ENCODE assay signal across 12 mouse cellular contexts in genomic region chr1:134073061-134073564, GRCm38 (mm10). TPM values are rescaled to one million over a fixed set of nuclear protein-coding genes. Genes with fewer than 3 reads are reported as not detected.
DNase-seq lines count a peak whose midpoint lies in the region; ATAC-seq and TF ChIP-seq lines count a peak whose summit lies in the region.
"Had no signal": no experiment of that assay in that cellular context is flagged by ENCODE, and none has a peak within 500 bp of the region (broad histone marks: within the 10 kb centered on the region; RNA-seq: fewer than 3 reads in every experiment).

No protein-coding gene starts in this region.

- no peak for ATAC-seq in lung, postnatal 0 days
- no peak for ATAC-seq in forebrain, embryonic 13.5 days

- H3K9me3 ChIP-seq in lung, postnatal 0 days (ENCODE audit: low read length): no peaks in the 10 kb centered on the region
- H3K9me3 ChIP-seq in forebrain, embryonic 13.5 days (replicated peaks): no peaks in the 10 kb centered on the region

- H3K27me3 ChIP-seq in lung, postnatal 0 days (replicated peaks; ENCODE audit: insufficient read depth, low read length): no peaks in the 10 kb centered on the region
- H3K27me3 ChIP-seq in forebrain, embryonic 13.5 days: no peaks in the 10 kb centered on the region

- H3K4me2 ChIP-seq in lung, postnatal 0 days (replicated peaks; ENCODE audit: low read depth, low read length): peak overlapping the region; percentile 14; the same call in 1 of the 2 replicates
- peak overlapping the region; percentile 3; the same call in 1 of the 2 replicates for H3K4me2 ChIP-seq in forebrain, embryonic 13.5 days

- TF ChIP-seq CTCF in gastrocnemius, adult 2 months (IDR thresholded peaks at IDR 0.05): no peak
- no peak for TF ChIP-seq CTCF in lung, postnatal 0 days (IDR thresholded peaks at IDR 0.05)

- no peak for DNase-seq in gastrocnemius, adult 2 months
- DNase-seq in gastrocnemius, adult 8-10 months (ENCODE audit: low spot score in 2 of 2): no peak
- no peak for DNase-seq in lung, postnatal 0 days (ENCODE audit: low spot score)
- no peak for DNase-seq in lung, postnatal 36 days
- DNase-seq in naive thymus-derived CD4-positive, alpha-beta T cell, adult 2 months (ENCODE audit: low read depth): peak; percentile 17
- no peak for DNase-seq in testis, postnatal 14 days (ENCODE audit: low spot score)
- DNase-seq in embryo, embryonic 11 days: no peak
- DNase-seq: cerebellum, postnatal 10 days; gastrocnemius, postnatal 10 days; right cerebral cortex, adult 18-20 months had no signal

- no peak for TF ChIP-seq EP300 in lung, postnatal 0 days (IDR thresholded peaks at IDR 0.05)

- H3K4me3 ChIP-seq in gastrocnemius, adult 2 months: no peak overlapping the region
- no peak overlapping the region for H3K4me3 ChIP-seq in lung, postnatal 0 days (ENCODE audit: low read depth, low read length)
- H3K4me3 ChIP-seq in forebrain, embryonic 13.5 days: no peak overlapping the region

- intact Hi-C loops in gastrocnemius, adult 2 months (cut with DNase I): no loop called here

- peaks cover 30% of the 10 kb centered on the region for H3K36me3 ChIP-seq in lung, postnatal 0 days (ENCODE audit: insufficient read depth, low read length)
- peaks cover 30% of the 10 kb centered on the region for H3K36me3 ChIP-seq in forebrain, embryonic 13.5 days (ENCODE audit: poor library complexity, severe bottlenecking)

- peak overlapping the region; percentile 96 for H3K27ac ChIP-seq in gastrocnemius, adult 2 months
- peak overlapping the region; percentile 92 for H3K27ac ChIP-seq in lung, postnatal 0 days (ENCODE audit: low read length)
- H3K27ac ChIP-seq in forebrain, embryonic 13.5 days: peak overlapping the region; percentile 92

- no peak overlapping the region for H3K9ac ChIP-seq in lung, postnatal 0 days (replicated peaks; ENCODE audit: low read depth)
- no peak overlapping the region for H3K9ac ChIP-seq in forebrain, embryonic 13.5 days

- 55% methylated on average over 6 of the region's 6 CpGs for WGBS in lung, postnatal 0 days
- whole genome bisulfite sequencing in forebrain, embryonic 13.5 days: 85% methylated on average over 6 of the region's 6 CpGs

- peaks cover 33% of the 10 kb centered on the region for H3K4me1 ChIP-seq in lung, postnatal 0 days (ENCODE audit: insufficient read depth, low read depth, low read length)
- H3K4me1 ChIP-seq in forebrain, embryonic 13.5 days: peaks cover 92% of the 10 kb centered on the region

RNA-seq across cellular contexts. Expression of gene Btg2, which starts 5.8 kb away (rescaled TPM):
- 10 to 100 TPM; 14.1 to 46.8 TPM for total RNA-seq in gastrocnemius, adult 2 months (2021)
- 10 to 100 TPM in 3 of 4 experiments, 1 to 10 TPM in 1; 8.6 to 22.9 (median 14.3) TPM for total RNA-seq in gastrocnemius, adult 8-10 months (2022)
- polyA plus RNA-seq in lung, postnatal 0 days (2015; fragmentation: Nextera tagmentation; extraction: Ambion mirVana): 177 and 184 TPM in 2 replicates
- polyA plus RNA-seq in forebrain, embryonic 13.5 days (2015; fragmentation: Nextera tagmentation; extraction: Ambion mirVana): 122 and 129 TPM in 2 replicates

RNA-seq across cellular contexts. Expression of gene Fmod, which starts 36.1 kb away (rescaled TPM):
- 100 to 1,000 TPM in 1 of 2 experiments, 10 to 100 TPM in 1; 53.6 to 322 TPM for total RNA-seq in gastrocnemius, adult 2 months (2021)
- 100 to 1,000 TPM in 1 of 4 experiments, 10 to 100 TPM in 3; 25.4 to 104 (median 52.6) TPM for total RNA-seq in gastrocnemius, adult 8-10 months (2022)
- polyA plus RNA-seq in lung, postnatal 0 days (2015; fragmentation: Nextera tagmentation; extraction: Ambion mirVana): 9.7 and 10.0 TPM in 2 replicates
- polyA plus RNA-seq in forebrain, embryonic 13.5 days (2015; fragmentation: Nextera tagmentation; extraction: Ambion mirVana): 1.2 and 1.6 TPM in 2 replicates

RNA-seq across cellular contexts. Expression of gene Chit1, which starts 37.9 kb away (rescaled TPM):
- total RNA-seq in gastrocnemius, adult 2 months (2021): not detected
- not detected for total RNA-seq in gastrocnemius, adult 8-10 months (2022)
- polyA plus RNA-seq in lung, postnatal 0 days (2015; fragmentation: Nextera tagmentation; extraction: Ambion mirVana): 0.29 TPM in 1 of 2 replicates, not detected in the other
- 0.17 TPM in 1 of 2 replicates, not detected in the other for polyA plus RNA-seq in forebrain, embryonic 13.5 days (2015; fragmentation: Nextera tagmentation; extraction: Ambion mirVana)
- total RNA-seq: liver, adult 2 months had no signal
- polyA plus RNA-seq: liver, adult 2 months had no signal
